In the genomic region with DNA sequence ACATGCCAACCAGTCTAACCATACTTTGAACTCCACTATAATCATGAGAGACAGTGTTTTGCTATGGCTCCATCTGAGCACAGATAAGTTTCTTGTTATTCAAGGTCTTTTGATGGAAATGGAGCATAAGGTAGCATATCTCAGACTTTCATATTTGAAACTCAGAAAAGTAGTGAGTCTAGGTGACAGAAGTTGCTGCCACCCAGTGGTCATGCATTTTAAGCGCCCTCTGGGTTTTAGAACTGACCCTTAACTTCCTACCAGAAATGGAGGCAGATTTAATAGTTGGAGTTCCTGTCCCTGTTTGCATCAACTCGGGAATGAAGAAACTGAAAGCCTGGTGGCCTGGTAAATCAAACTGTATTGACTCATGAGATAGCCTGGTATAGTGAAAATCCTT, we compare ENCODE assay signal across 19 mouse cellular contexts.
A peak's percentile ranks its signal among the peaks of the same experiment; 100 is the strongest.
DNase-seq lines count a peak whose midpoint lies in the region; ATAC-seq and TF ChIP-seq lines count a peak whose summit lies in the region.
"Had no signal": no experiment of that assay in that cellular context is flagged by ENCODE, and none has a peak within 500 bp of the region (broad histone marks: within the 10 kb centered on the region; RNA-seq: fewer than 3 reads in every experiment).

No protein-coding gene starts in this region.

- no peak overlapping the region for H3K27ac ChIP-seq in hindbrain, postnatal 0 days
- no peak overlapping the region for H3K27ac ChIP-seq in hindbrain, embryonic 14.5 days
- H3K27ac ChIP-seq in liver, postnatal 0 days (ENCODE audit: low read depth): no peak overlapping the region
- no peak overlapping the region for H3K27ac ChIP-seq in liver, embryonic 12.5 days
- H3K27ac ChIP-seq: embryonic facial prominence, embryonic 15.5 days; limb, embryonic 10.5 days; liver, embryonic 13.5 days; stomach, embryonic 15.5 days had no signal

- WGBS in hindbrain, postnatal 0 days: 48% methylated on average over 2 of the region's 2 CpGs
- WGBS in hindbrain, embryonic 14.5 days: 39% methylated on average over 2 of the region's 2 CpGs
- 31% methylated on average over 2 of the region's 2 CpGs for WGBS in liver, postnatal 0 days (ENCODE audit: insufficient replicate concordance)
- WGBS in liver, embryonic 12.5 days (ENCODE audit: insufficient replicate concordance): 20% methylated on average over 2 of the region's 2 CpGs

- H3K4me2 ChIP-seq in hindbrain, postnatal 0 days (ENCODE audit: low read depth, low read length): no peak overlapping the region
- H3K4me2 ChIP-seq in hindbrain, embryonic 14.5 days (replicated peaks): no peak overlapping the region
- H3K4me2 ChIP-seq in liver, postnatal 0 days (ENCODE audit: low read depth, low read length): no peak overlapping the region
- H3K4me2 ChIP-seq in liver, embryonic 12.5 days: no peak overlapping the region
- H3K4me2 ChIP-seq: embryonic facial prominence, embryonic 15.5 days; liver, embryonic 13.5 days; stomach, embryonic 15.5 days had no signal

- H3K27me3 ChIP-seq in hindbrain, postnatal 0 days (ENCODE audit: insufficient read depth, low read length): no peaks in the 10 kb centered on the region
- H3K27me3 ChIP-seq in hindbrain, embryonic 14.5 days (ENCODE audit: control insufficient read depth, insufficient read depth, low read length): no peaks in the 10 kb centered on the region
- H3K27me3 ChIP-seq in liver, postnatal 0 days (ENCODE audit: insufficient read depth, low read length): no peaks in the 10 kb centered on the region
- no peaks in the 10 kb centered on the region for H3K27me3 ChIP-seq in liver, embryonic 12.5 days (replicated peaks)
- H3K27me3 ChIP-seq: embryonic facial prominence, embryonic 15.5 days; liver, embryonic 13.5 days; stomach, embryonic 15.5 days had no signal

- no peaks in the 10 kb centered on the region for H3K4me1 ChIP-seq in hindbrain, postnatal 0 days (ENCODE audit: insufficient read depth, low read length)
- H3K4me1 ChIP-seq in hindbrain, embryonic 14.5 days (replicated peaks; ENCODE audit: control insufficient read depth, insufficient read depth, low read length): no peaks in the 10 kb centered on the region
- H3K4me1 ChIP-seq in liver, postnatal 0 days (ENCODE audit: insufficient read depth): no peaks in the 10 kb centered on the region
- no peaks in the 10 kb centered on the region for H3K4me1 ChIP-seq in liver, embryonic 12.5 days
- H3K4me1 ChIP-seq: embryonic facial prominence, embryonic 15.5 days; limb, embryonic 10.5 days; liver, embryonic 13.5 days; stomach, embryonic 15.5 days had no signal

- no peak for TF ChIP-seq EP300 in liver, postnatal 0 days (IDR thresholded peaks at IDR 0.05; ENCODE audit: low read depth)

- H3K36me3 ChIP-seq in hindbrain, postnatal 0 days (ENCODE audit: insufficient read depth, low read length): no peaks in the 10 kb centered on the region
- no peaks in the 10 kb centered on the region for H3K36me3 ChIP-seq in hindbrain, embryonic 14.5 days (replicated peaks; ENCODE audit: control insufficient read depth, insufficient read depth)
- H3K36me3 ChIP-seq in liver, postnatal 0 days (replicated peaks; ENCODE audit: insufficient read depth, low read length): no peaks in the 10 kb centered on the region
- no peaks in the 10 kb centered on the region for H3K36me3 ChIP-seq in liver, embryonic 12.5 days
- H3K36me3 ChIP-seq: embryonic facial prominence, embryonic 15.5 days; limb, embryonic 10.5 days; liver, embryonic 13.5 days; stomach, embryonic 15.5 days had no signal

- DNase-seq in hindbrain, postnatal 0 days (ENCODE audit: low spot score): peak; percentile 20
- no peak for DNase-seq in hindbrain, embryonic 14.5 days (ENCODE audit: low spot score)
- no peak for DNase-seq in liver, postnatal 0 days
- DNase-seq in brain, embryonic 14.5 days (ENCODE audit: low read depth): no peak
- DNase-seq in retina, embryonic 14.5 days (ENCODE audit: low spot score): peak; percentile 42
- no peak for DNase-seq in ovary, postnatal 36 days (ENCODE audit: low spot score)
- DNase-seq: adrenal gland, postnatal 14 days; cerebellum, postnatal 36 days; heart, adult 11 months; layer of hippocampus, postnatal 36 days; liver, embryonic 13.5 days had no signal

- no peak for ATAC-seq in hindbrain, postnatal 0 days
- no peak for ATAC-seq in hindbrain, embryonic 14.5 days (ENCODE audit: low FRiP score)
- no peak for ATAC-seq in liver, postnatal 0 days
- ATAC-seq in liver, embryonic 12.5 days: no peak
- ATAC-seq in granulocyte monocyte progenitor cell, adult 5-6 weeks (replicated peaks; ENCODE audit: poor library complexity, severe bottlenecking): no peak
- ATAC-seq: CD4-positive, CD25-positive, alpha-beta regulatory T cell, adult 4 months; hindbrain, embryonic 16.5 days; midbrain, embryonic 16.5 days had no signal

- peak; percentile 51 for TF ChIP-seq CTCF in hindbrain, postnatal 0 days (IDR thresholded peaks at IDR 0.05; ENCODE audit: low read depth)
- peak; percentile 17; the same call in 1 of the 2 replicates for TF ChIP-seq CTCF in liver, postnatal 0 days (IDR thresholded peaks at IDR 0.05; ENCODE audit: low read depth)
- peak; percentile 39; the same call in 1 of the 2 replicates for TF ChIP-seq CTCF in brain, embryonic 14.5 days (IDR thresholded peaks at IDR 0.05; ENCODE audit: borderline replicate concordance, extremely low read depth, insufficient read depth, insufficient read length)

- H3K4me3 ChIP-seq in hindbrain, postnatal 0 days (ENCODE audit: low read length): no peak overlapping the region
- no peak overlapping the region for H3K4me3 ChIP-seq in hindbrain, embryonic 14.5 days (replicated peaks; ENCODE audit: low read length)
- H3K4me3 ChIP-seq in liver, postnatal 0 days (ENCODE audit: low read depth, low read length): no peak overlapping the region
- no peak overlapping the region for H3K4me3 ChIP-seq in liver, embryonic 12.5 days
- H3K4me3 ChIP-seq: embryonic facial prominence, embryonic 15.5 days; limb, embryonic 10.5 days; liver, embryonic 13.5 days; stomach, embryonic 15.5 days had no signal

- no peaks in the 10 kb centered on the region for H3K9me3 ChIP-seq in hindbrain, postnatal 0 days (ENCODE audit: low read length)
- no peaks in the 10 kb centered on the region for H3K9me3 ChIP-seq in hindbrain, embryonic 14.5 days (ENCODE audit: control insufficient read depth, low read length)
- H3K9me3 ChIP-seq in liver, postnatal 0 days (ENCODE audit: low read length): no peaks in the 10 kb centered on the region
- no peaks in the 10 kb centered on the region for H3K9me3 ChIP-seq in liver, embryonic 12.5 days (replicated peaks)
- H3K9me3 ChIP-seq: embryonic facial prominence, embryonic 15.5 days; limb, embryonic 10.5 days; liver, embryonic 13.5 days; stomach, embryonic 15.5 days had no signal

- H3K9ac ChIP-seq in hindbrain, postnatal 0 days (replicated peaks; ENCODE audit: low read length): no peak overlapping the region
- no peak overlapping the region for H3K9ac ChIP-seq in hindbrain, embryonic 14.5 days
- H3K9ac ChIP-seq in liver, postnatal 0 days (replicated peaks): no peak overlapping the region
- H3K9ac ChIP-seq in liver, embryonic 12.5 days: no peak overlapping the region
- H3K9ac ChIP-seq: embryonic facial prominence, embryonic 15.5 days; liver, embryonic 13.5 days; stomach, embryonic 15.5 days had no signal

- no peak for TF ChIP-seq POLR2A in brain, embryonic 14.5 days (IDR thresholded peaks at IDR 0.05; ENCODE audit: borderline replicate concordance, extremely low read depth, insufficient read depth, insufficient read length, poor library complexity, severe bottlenecking)

Comparison
In these comparisons a context has a peak if more than half of its experiments do, and no peak if none do; other contexts are left out.
1. DNase-seq: peak in hindbrain, postnatal 0 days (single experiment) and retina, embryonic 14.5 days (single experiment); none in hindbrain, embryonic 14.5 days (single experiment), liver, postnatal 0 days (single experiment), brain, embryonic 14.5 days (single experiment) and ovary, postnatal 36 days (single experiment).
2. Peak in every context shown above with its lines, with median percentiles within 50 percentile points of each other: CTCF ChIP-seq.